Mouse (Mus musculus): ENCODE data around the gene A730061H03Rik. TPM values are rescaled to one million over a fixed set of nuclear protein-coding genes. Genes with fewer than 3 reads are reported as not detected.
A peak's percentile ranks its signal among the peaks of the same experiment; 100 is the strongest.

Gene A730061H03Rik
- polyA plus RNA-seq, 1 experiment, result not detected

DNA sequence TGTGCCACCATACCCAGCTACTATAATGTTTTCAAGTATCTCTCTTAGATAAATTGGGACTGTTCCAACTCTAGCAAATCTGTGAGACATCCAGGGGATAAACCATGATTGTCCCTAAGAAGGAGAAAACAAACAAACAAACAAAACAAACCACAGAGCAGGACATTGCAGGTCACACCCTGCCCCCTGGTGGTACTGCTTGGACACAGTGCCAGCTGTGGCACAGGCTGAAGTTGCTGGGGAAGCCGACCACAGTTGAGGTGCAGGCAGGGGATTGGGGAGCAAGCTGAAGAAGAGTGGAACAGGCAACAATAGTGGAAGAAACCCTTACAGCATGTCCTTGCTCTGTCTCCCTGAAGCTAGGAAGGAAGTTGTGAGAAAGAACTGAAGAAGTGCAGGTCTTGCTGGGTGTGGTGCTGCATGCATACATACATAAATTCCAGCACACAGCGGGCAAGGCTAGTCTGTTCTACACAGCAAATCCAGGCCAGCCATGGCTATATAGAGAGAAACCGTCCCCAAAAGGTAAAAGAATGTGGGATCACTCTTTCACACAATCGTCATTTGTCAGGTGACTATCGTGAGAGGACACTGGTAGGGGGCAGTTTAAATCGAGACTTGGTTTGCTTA lies 24.0 kb downstream of the A730061H03Rik start:
- TF ChIP-seq CTCF (IDR thresholded peaks at IDR 0.05; ENCODE audit: borderline replicate concordance, insufficient read depth, low read length), result peak; percentile 77; the same call in 1 of the 2 replicates
- no peak for TF ChIP-seq POLR2A (IDR thresholded peaks at IDR 0.05; ENCODE audit: low read depth, low read length)
- Histone ChIP-seq H3K4me3 (ENCODE audit: insufficient read depth, low read length) (no peak overlapping the region), H3K4me1 (ENCODE audit: control insufficient read depth, insufficient read depth, low read length) (no peaks in the 10 kb centered on the region), H3K27ac (ENCODE audit: insufficient read depth, low read length) (no peak overlapping the region)

DNA sequence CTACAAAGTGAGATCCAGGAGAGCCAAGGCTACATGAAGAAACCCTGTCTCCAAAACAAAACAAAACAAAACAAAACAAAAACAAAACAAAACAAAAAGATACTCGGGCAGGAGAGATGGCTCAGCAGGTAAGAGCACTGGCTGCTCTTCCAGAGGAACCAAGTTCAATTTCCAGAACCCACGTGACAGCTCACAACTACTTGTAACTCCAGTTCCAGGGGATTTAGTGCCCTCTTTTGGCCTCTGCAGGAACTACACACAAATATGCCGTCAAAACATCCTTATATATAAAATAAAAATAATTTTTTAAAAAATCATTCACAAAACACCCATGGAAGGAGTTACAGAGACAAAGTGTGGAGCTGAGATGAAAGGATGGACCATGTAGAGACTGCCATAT lies 32.3 kb downstream of the A730061H03Rik start:
- H3K27ac ChIP-seq (ENCODE audit: insufficient read depth, low read length), result no peak overlapping the region
- TF ChIP-seq CTCF (IDR thresholded peaks at IDR 0.05; ENCODE audit: borderline replicate concordance, insufficient read depth, low read length) (no peak), POLR2A (IDR thresholded peaks at IDR 0.05; ENCODE audit: low read depth, low read length) (no peak)
- H3K4me1 ChIP-seq (ENCODE audit: control insufficient read depth, insufficient read depth, low read length), result no peaks in the 10 kb centered on the region
- H3K4me3 ChIP-seq (ENCODE audit: insufficient read depth, low read length), result no peak overlapping the region

DNA sequence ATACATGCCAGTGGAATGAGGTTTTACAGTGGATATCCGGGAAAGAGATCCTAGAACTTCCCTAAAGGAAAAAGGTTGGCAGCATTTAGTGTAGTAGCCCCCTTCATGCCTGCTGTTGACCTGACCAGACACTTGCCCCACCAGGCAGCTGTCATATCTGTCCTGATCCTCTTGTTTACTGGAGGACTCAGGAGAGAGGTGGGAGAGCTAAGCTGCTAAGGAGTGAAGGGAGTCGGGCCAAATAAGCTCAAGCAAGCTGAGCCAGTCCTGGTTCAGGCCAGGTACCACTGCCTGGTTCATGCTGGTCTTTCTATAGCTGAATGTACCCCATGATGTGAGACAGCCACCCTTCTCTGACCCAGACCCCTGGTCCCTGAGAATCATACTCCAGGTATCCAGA lies 33.5 kb downstream of the A730061H03Rik start:
- Histone ChIP-seq H3K27ac (ENCODE audit: insufficient read depth, low read length) (no peak overlapping the region), H3K4me1 (ENCODE audit: control insufficient read depth, insufficient read depth, low read length) (no peaks in the 10 kb centered on the region), H3K4me3 (ENCODE audit: insufficient read depth, low read length) (no peak overlapping the region)
- TF ChIP-seq CTCF (IDR thresholded peaks at IDR 0.05; ENCODE audit: borderline replicate concordance, insufficient read depth, low read length) (no peak), POLR2A (IDR thresholded peaks at IDR 0.05; ENCODE audit: low read depth, low read length) (no peak)

DNA sequence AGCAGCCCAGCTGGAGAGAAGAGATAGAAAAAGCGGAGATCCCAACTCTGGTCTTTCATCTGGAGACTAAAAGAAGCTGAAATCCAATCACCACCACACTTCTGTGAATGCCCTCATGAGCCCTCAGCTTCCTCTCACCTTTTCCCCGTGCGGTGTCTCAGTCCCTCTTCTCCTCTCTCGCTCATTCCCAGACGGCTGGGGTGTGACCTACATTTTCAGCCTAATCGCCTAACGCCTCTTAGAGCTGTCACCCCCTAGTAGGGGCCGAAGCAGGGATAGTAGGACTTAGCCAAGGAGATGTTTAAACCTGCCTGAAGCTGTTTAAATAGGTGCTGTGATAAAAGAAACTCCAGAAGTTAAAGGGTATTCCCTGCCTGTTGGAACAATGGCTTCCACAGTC lies 35.4 kb downstream of the A730061H03Rik start, which contains the start of gene Nrl:
TSS of gene Nrl (minus strand) at position 197 of the 400 bp plus-strand sequence.
- H3K27ac ChIP-seq (ENCODE audit: insufficient read depth, low read length), result no peak within 1 kb of the TSS
- H3K4me3 ChIP-seq (ENCODE audit: insufficient read depth, low read length), result no peak within 1 kb of the TSS
- TF ChIP-seq CTCF (IDR thresholded peaks at IDR 0.05; ENCODE audit: borderline replicate concordance, insufficient read depth, low read length) (no peak), POLR2A (IDR thresholded peaks at IDR 0.05; ENCODE audit: low read depth, low read length) (no peak)
- no peaks in the 10 kb centered on the region for H3K4me1 ChIP-seq (ENCODE audit: control insufficient read depth, insufficient read depth, low read length)

DNA sequence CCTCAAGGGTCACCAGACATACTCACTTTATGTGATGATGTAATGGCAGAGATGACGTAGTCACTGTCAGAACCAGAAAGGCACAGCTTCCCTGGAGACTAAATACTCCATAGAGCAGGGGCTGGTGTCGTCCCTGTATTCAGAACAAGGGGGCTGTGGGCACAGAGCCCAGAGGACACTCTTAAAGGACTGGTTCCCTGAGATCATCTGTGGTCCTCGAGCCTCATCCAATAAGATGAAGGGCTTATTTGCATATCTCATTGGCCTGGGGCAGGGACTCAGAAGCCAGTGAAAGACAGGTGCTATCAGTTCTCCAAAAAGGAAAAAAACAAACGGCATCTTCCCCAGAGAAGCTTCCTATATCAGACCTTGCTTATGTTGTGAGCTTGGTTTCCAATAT lies 36.1 kb downstream of the A730061H03Rik start:
- TF ChIP-seq POLR2A (IDR thresholded peaks at IDR 0.05; ENCODE audit: low read depth, low read length) (no peak), CTCF (IDR thresholded peaks at IDR 0.05; ENCODE audit: borderline replicate concordance, insufficient read depth, low read length) (no peak)
- Histone ChIP-seq H3K27ac (ENCODE audit: insufficient read depth, low read length) (no peak overlapping the region), H3K4me1 (ENCODE audit: control insufficient read depth, insufficient read depth, low read length) (no peaks in the 10 kb centered on the region), H3K4me3 (ENCODE audit: insufficient read depth, low read length) (no peak overlapping the region)

DNA sequence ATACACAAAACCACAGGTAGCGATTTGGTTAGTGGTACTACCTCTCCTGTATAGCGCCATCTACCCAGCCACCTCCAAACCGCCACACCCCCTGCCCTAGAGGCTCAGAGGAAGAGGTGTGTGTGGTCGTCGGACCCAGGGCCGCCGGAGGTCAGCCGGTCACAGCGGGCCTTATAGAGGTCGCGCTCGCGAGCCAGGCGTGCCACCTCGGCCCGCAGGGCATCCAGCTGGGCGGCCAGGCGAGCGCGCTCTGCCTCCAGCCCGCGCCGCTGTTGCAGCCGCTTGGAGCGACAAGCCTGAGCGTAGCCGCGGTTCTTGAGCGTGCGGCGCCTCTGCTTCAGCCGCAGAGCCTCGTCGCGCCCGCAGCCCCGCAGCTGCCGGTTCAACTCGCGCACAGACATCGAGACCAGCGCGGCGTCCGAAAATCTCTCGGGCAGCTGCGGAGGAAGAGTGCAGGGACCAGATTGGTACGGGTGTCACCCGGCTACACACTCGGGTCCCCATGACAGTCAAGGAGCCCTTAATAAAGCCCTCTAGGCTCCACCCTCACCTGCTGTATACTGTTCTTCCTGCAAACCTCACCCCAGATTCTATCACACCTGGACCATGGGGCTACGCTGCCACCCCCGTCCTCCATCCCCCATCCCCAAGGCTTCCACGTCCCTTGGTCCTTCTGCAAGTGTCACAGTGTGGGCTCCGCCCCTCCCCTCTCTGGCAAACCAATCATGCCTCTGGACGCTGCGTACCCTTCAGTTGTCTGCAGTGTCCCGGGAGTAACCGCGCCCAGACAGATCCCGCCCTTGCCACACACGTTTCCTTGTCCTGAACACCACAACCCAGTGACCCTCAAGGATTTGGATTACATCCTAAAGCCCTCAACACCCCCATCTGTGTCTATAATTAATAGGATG lies 39.5 kb downstream of the A730061H03Rik start:
- Histone ChIP-seq H3K27ac (ENCODE audit: insufficient read depth, low read length) (no peak overlapping the region), H3K4me1 (ENCODE audit: control insufficient read depth, insufficient read depth, low read length) (no peaks in the 10 kb centered on the region), H3K4me3 (ENCODE audit: insufficient read depth, low read length) (peak overlapping the region; percentile 36)
- TF ChIP-seq CTCF (IDR thresholded peaks at IDR 0.05; ENCODE audit: borderline replicate concordance, insufficient read depth, low read length) (no peak), POLR2A (IDR thresholded peaks at IDR 0.05; ENCODE audit: low read depth, low read length) (no peak)

DNA sequence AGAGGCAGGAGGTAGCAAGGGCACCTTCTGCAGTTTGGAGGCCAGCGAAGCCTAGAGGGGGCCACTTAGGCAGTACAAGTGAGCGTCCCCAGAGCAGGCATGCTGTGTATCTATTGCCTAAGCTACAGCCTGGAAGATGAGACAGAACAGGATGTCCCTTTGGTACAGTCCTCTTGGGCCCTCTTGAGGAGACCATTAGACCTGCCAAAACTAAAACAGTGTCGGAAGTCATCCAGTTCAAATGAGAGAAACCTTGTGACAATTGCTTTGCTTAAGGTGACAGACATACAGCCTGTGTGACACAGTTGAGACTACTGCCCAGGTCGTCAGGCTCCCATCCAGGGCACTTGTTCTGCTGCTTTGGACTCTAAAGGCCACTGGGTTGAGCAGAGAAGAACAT lies 40.6 kb downstream of the A730061H03Rik start:
- Histone ChIP-seq H3K4me3 (ENCODE audit: insufficient read depth, low read length) (no peak overlapping the region), H3K4me1 (ENCODE audit: control insufficient read depth, insufficient read depth, low read length) (no peaks in the 10 kb centered on the region), H3K27ac (ENCODE audit: insufficient read depth, low read length) (no peak overlapping the region)
- TF ChIP-seq POLR2A (IDR thresholded peaks at IDR 0.05; ENCODE audit: low read depth, low read length), result no peak
- no peak for TF ChIP-seq CTCF (IDR thresholded peaks at IDR 0.05; ENCODE audit: borderline replicate concordance, insufficient read depth, low read length)

DNA sequence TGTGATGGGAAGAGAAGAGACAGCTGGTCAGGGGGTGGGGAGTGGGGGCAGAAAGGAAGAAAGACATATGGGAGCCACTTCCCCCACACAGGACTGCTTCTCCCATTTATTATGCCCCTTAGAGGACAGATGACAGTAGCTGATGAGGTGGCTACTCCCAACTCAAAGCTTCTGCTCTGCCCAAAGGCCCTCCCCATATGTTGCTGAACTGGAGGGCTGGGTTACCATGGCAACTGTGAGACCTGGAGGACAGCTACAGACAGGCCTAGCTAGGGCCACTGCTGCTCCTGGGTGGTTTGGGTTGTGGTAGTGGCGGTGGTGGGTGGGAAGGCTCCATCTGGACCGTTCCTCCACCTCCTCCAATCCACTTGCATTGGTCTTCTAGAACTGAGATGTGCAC lies 41.3 kb downstream of the A730061H03Rik start:
- no peak overlapping the region for H3K4me3 ChIP-seq (ENCODE audit: insufficient read depth, low read length)
- H3K27ac ChIP-seq (ENCODE audit: insufficient read depth, low read length), result no peak overlapping the region
- no peaks in the 10 kb centered on the region for H3K4me1 ChIP-seq (ENCODE audit: control insufficient read depth, insufficient read depth, low read length)
- TF ChIP-seq CTCF (IDR thresholded peaks at IDR 0.05; ENCODE audit: borderline replicate concordance, insufficient read depth, low read length), result no peak
- TF ChIP-seq POLR2A (IDR thresholded peaks at IDR 0.05; ENCODE audit: low read depth, low read length), result no peak

DNA sequence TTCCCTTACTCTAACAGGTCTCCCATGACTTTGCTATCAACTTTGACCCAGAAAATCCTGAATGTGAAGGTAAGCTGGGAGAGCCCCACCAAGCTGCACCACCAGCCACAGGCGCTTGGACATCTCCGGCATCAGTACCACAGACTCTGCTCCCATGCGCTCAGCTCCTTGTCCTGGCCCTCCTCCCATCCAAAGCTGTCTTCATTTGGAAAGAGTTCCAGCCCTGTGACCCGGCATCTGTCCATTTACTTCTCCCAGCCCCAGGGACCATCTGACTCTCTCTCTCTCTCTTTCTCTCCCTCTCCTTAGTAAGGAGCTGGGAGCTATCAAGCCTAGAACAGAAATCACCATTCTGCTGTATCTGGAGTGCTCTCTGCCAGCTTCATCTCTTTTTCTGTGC lies 44.4 kb downstream of the A730061H03Rik start:
- TF ChIP-seq CTCF (IDR thresholded peaks at IDR 0.05; ENCODE audit: borderline replicate concordance, insufficient read depth, low read length) (no peak), POLR2A (IDR thresholded peaks at IDR 0.05; ENCODE audit: low read depth, low read length) (no peak)
- no peak overlapping the region for H3K4me3 ChIP-seq (ENCODE audit: insufficient read depth, low read length)
- H3K27ac ChIP-seq (ENCODE audit: insufficient read depth, low read length), result no peak overlapping the region
- no peaks in the 10 kb centered on the region for H3K4me1 ChIP-seq (ENCODE audit: control insufficient read depth, insufficient read depth, low read length)

DNA sequence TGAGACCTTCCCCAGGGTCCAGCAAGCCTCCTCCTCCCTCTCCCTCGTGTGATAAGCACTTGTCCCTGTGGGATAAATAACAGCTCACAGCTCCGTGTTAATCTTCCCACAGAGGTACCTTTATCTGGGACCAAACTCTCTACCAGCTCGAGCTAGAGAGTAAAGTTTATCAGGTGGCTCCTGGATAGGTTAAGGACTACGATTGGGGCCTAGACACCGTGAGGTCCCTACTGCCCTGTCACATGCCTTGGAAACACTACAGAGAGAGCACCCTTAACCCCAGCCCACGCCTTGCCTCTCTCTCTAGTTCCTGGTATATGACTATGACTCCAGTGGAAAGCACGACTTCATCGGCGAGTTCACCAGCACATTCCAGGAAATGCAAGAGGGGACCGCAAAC lies 46.3 kb downstream of the A730061H03Rik start:
- H3K27ac ChIP-seq (ENCODE audit: insufficient read depth, low read length), result no peak overlapping the region
- no peak overlapping the region for H3K4me3 ChIP-seq (ENCODE audit: insufficient read depth, low read length)
- H3K4me1 ChIP-seq (ENCODE audit: control insufficient read depth, insufficient read depth, low read length), result no peaks in the 10 kb centered on the region
- TF ChIP-seq CTCF (IDR thresholded peaks at IDR 0.05; ENCODE audit: borderline replicate concordance, insufficient read depth, low read length) (no peak), POLR2A (IDR thresholded peaks at IDR 0.05; ENCODE audit: low read depth, low read length) (no peak)

Measured in embryonic fibroblast, embryonic 13.5 days (primary cell).